Mouse (Mus musculus) activated CD4-positive, CD25-positive, alpha-beta regulatory T cell, adult 4 months (primary cell): ENCODE measurements around the gene Slc22a12. TPM values are rescaled to one million over a fixed set of nuclear protein-coding genes. Genes with fewer than 3 reads are reported as not detected.

Experiments used
- ATAC-seq: one replicate; pipeline ENCODE4 v1.8.0; 2017
- polyA plus RNA-seq, 2 experiments: library from polyadenylated mRNA; unstranded; fragments of 100-300 nt; shearing (Covaris generic); gene quantifications; one replicate each; pipeline ENCODE4 v1.2.1; 2017

Gene Slc22a12
- polyA plus RNA-seq, 2 experiments from 2014 or later: not detected

DNA sequence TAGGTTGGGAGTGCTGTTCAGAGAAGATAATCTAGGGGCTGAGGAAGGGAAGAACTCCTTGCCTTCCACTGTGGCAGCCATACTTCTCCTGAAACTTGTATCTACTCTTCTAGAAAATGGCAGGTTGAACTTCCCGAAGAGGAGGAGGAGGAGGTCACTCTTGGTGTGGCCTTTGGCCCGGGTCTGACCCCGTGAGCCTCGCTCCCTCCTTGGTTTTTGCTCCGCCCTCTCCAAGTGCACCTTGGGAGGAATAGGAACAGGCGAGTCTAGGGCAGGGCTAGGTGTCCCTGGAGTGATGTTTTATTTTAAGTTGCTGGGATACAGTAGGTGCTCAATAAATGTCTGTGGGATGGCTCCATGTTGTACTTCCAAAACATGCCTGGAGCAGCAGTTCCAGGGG is 27.9 kb downstream of the Slc22a12 start:
- ATAC-seq: no peak

DNA sequence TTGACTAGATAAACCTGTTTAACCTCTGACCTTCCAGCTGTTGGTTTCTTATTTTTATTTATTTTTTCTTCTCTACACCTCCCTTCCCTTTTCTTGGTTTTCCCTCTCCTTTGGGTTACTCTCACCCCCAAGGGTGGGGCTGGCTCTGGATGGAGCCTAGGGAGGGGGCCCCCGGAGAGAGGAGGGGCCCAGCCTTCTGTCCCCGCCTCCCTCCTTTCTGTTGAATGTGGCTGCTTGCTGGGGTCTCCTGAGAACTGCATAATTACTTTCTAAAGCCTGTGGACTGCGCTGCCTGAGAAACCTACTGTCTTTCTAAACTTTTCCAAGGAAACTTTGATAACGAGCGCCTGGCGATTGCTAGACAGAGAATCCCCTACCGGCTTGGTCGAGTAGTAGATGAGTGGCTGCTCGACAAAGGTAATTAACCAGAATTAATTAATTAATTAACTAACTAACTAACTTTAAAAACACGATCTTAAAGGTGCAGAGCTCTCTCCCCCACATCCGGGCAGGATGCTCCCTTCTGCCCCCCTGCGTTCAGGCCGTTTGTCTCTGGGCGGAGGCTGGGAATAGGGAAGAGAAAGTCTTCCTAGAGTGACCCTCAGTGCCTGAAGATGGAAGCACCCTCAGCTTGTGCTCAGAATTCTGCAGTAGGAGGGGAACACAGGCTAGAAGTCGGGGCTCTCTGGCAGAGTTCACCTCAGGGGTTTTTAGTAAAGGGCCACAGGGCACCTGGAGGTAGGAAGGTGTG is 29.3 kb downstream of the Slc22a12 start:
- ATAC-seq: no peak

GRCm38 (mm10) chr19:6510546-6510945 is 32.3 kb downstream of the Slc22a12 start:
- ATAC-seq: no peak

DNA sequence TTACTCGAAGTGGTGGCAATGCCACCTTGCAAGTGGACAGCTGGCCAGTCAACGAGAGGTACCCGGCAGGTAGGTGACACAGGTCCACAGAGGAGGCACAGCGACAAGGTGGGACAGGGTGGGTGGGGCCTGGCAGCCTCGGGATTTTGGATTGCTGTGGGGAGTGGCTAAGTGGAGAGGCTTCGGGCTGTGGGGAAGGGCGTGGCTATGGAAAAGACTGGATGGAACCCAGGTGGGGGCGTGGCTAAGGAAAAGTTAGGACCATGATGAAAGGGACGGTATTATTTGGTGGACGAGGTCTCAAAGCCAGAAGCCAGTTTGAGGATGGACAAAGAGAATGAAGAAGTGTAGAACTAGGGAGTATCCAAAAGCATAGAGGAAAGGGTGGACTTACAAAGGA is 33.0 kb downstream of the Slc22a12 start:
- ATAC-seq: no peak

DNA sequence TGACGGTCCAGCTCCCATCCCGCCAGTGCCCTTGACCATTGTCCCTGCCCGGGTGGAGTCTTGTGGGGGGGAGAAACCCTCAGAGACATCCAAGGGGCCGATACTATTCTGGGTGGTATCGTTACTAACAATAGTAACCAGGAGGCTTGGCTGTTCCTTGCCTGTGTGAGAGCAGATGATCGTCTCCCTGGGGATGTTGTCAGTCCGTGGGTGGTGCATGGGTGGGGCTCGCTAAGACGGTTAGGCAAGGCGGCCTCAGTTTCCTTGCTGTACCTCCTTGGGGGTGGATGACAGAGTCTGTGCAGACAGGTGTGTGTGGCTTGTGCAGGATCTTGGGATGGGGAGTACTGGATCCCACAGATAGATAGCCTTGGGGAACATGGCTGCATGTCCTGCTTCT is 35.4 kb downstream of the Slc22a12 start:
- no peak for ATAC-seq

DNA sequence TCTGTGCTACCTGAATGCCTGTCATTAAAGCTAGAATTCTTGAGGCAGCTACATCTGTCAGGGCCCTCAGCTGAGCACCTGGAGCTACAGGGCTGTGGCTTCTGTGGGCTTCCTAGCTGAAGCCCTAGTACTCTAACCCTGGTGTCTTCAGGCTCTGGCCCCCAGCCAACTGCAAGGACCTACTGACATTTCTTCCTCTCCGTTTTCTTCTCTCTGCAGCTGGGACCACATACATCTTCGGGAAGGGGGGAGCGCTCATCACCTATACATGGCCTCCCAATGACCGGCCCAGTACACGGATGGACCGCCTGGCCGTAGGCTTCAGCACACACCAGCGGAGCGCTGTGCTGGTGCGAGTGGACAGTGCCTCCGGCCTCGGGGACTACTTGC is 38.2 kb downstream of the Slc22a12 start:
- ATAC-seq: no peak

DNA sequence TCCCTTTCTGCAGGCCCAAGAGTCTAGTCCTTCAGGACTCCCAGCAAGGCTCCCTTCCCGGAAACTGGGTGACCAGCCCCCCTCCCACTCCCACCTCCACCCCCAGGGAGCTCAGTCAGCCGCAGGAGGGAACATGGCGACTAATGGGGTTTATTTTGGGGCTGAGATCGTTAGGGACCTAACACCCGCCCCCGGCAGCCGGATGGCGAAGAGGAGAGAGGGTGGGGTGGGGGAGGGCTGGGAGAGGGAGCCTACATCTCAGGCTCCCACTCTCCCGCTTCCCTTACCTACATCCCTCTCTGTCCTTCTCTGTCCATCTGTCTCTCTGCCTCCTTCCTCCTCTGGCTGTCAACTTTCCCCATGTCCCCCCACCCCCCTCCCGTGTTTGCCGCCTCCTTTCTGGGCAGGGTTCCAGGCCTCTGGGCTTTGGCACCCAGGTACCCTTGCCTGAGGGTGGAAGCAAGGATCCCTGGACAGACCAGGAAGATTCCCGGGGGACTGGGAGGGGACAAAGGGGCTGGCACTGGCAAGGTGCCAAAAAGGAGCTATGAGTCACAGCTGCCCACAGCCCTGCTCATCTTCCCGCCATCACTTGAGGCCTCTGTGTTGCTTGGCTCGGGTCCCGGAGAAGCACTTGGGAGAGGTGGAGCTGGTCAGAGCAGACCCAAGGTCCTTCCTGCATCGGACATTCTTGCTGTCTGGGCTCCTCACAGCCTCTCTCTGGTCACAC is 38.7 kb downstream of the Slc22a12 start:
- no peak for ATAC-seq

DNA sequence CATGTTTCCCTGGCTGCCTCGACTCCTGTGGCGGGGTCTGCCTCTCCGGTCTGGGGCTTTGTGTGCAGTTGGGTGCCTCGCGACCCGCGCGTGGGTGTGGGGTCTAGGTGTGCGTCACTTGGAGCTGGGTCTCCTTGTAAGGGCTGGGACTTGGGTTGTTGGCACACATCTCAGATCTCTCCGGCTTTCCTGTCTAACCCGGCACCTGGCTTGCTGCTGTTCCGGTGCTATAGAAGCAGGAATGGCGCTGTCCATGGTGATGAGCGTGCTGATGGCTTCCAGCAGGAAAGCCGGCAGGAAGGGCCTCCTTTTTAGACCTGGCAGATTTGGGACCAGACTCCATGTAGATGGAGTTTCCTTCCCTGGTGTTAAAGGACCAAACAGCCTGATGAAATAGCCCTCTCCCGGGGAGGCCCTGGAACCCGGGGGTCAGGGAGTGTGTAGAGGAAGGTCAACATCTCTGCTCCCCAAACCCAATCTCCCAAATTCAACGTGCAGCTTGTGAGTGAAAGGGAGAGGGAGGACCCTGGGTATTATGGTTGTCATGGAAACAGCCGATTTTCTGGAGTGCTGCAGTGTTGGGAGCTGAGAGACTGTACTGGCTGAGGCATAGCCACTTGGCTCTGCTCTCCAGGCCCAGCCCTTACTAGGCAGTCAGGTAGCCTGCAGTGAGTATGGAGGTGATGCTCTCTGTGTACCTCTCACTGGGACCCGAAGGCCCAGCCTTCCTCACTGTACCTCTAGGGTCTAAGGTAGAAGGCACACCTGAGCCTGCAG is 40.1 kb downstream of the Slc22a12 start:
- no peak for ATAC-seq

DNA sequence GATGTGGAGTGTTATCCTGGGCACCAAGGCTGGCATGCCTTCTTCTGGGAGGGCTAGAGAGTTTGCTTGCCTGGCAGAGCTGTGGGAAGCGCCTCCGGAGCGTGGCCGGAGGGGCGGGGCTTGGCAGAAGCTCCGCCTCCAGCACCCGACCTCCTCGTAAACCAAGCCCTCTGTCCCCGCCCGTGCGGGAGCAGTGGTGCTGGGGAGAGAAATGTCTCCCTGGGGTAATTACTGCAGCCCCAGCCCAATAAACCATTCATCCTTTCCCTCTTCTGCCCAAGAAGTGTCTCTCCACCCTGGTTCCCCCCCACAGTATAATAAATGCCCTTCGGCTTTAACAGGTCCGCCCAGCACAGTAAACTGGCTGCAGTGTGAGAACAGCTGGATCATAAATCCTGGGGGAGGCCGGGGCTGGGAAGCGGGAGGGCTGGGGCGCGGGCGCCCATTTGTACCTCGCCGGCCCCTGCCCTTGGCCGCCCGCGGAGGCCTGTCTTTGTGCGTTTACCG is 40.7 kb downstream of the Slc22a12 start:
- ATAC-seq: no peak

- ATAC-seq: no peak
These were observed 42.2 kb downstream of the Slc22a12 start for GRCm38 (mm10) chr19:6500636-6501025.

DNA sequence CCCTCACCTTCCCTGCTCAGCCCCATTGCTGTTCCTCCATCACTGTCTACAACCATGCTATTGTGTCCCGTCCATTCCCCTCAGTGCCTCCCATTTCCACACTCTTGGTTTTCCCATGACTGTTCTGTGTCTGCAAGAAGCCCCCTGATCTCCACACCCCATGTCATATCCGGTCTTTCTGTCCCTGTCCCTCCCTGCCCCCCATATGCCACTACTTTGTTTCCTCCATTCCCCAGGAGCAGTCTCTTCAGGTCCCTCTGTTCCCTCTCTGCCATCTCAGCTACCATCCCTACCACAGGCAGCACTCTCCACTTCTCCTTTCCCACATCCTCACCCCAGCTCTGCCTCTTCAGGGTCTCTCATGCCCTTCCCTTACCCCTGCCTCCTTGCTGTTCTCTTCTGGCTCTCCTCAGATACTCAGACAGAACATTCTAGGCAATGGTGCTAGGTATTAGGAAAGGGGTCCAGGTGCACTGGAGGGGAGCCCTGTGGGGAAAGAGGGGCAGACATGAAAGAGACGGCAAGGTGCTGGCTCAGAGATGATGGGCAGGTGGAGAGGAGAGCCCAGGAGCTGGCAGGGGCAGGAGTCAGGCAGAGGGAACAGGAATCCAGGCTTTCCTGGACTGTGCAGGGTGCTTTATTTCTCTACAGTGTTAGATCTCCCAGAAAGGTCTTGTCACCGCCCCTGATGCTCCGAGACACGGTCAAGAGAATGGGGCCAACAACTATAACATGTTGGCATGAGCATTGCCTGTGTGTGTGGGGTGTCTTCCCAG is 42.8 kb downstream of the Slc22a12 start:
- ATAC-seq: no peak

DNA sequence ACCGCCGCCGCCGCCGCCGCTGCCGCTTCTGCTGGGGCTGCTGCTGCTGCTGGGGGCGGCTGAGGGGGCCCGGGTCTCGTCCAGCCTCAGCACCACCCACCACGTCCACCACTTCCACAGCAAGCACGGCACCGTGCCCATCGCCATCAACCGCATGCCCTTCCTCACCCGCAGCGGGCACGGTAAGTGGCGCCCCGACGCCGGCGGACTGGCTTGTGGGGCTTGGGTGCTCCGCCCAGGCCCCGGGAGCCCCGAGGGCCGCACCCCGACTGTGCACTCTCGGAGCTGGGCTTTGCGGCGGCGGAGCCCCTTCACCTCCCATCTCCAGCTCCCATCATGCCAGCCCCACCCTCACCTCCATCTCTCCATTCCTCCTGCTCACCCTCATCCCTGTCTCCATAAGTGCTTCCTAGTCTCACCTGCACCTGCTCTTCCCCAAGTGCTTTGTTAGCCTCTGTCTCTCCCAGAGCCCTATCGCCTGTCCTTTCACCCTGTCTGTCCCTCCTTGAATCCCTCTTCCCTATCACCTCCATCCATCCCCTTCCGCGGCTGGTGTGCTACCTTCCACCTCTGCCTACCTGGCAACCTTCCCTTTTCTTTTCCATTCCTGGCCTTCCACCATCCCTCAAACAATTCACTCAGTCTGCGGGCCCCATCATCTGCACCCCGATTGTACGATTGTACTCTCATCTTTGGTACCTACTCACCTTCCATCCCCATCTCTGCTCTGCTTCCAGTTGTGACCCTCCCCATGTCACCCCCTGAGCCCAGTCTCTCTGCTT is 44.3 kb downstream of the Slc22a12 start:
- ATAC-seq: no peak

GRCm38 (mm10) chr19:6497803-6498202 is 45.0 kb downstream of the Slc22a12 start:
- ATAC-seq: no peak

GRCm38 (mm10) chr19:6497150-6497801 is 45.6 kb downstream of the Slc22a12 start:
- ATAC-seq: no peak

DNA sequence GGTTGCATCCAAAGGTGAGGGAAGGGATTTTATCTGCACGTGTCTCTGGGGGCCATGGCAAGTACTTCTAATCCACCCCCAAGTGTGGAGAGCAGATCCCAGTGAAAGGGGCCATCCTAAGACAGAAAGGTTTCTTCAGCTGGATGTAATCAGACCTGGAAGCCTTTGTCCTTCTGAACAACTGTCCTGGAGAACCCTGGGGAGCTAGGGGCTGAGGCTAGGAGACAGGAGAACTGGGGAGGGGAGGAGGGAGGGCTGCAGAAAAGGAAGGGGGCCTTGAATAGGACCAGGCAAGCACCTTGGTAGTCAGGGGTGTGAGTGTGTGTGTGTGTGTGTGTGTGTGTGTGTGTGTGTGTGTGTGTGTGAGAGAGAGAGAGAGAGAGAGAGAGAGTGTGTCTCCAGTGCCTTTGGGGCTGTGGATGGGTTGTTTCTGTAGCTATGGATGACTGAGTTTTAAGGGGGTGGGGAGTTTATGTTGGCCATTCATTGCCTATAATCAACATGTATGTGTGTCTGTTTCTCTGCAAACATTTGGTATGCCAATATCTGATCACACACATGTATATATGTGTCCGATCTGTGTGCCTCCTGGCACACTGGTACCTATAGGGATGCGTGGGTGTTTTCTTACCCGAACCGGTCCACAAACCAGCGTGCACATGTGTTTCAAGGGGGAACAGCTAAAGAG is 46.2 kb downstream of the Slc22a12 start:
- no peak for ATAC-seq

GRCm38 (mm10) chr19:6495714-6496113 is 47.1 kb downstream of the Slc22a12 start:
- ATAC-seq: no peak

DNA sequence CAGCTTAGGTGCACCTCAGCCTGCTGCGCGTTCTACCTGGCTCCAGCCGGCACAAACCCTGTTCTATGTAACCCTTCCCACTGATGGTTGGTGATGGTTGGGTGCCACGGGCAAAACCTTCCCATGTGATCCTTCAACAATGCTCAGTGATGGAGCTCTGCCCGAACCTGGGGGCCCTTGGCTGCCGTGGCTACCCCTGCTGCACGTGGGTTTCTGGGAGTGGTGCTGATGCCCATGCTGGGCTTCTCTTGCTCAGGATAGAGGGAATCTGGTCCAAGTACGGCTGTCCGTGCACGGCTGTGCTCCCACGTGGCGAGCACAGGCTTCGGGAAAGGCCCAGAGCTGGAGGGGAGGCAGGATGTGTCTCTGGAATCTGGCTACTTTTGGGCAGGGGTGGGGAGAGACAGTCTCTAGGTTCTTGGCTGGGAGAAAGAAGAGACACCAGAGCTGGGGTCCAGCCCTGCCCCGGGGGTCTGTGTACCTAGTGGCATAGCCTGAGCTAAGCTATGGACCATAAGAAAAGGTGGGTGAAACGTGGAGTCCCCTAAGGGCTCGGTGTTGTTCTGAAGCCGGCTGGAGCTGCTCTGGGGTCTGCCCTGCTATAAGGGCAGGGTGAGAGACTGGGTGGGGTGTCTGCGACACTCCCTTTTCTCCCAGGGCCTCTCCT is 48.2 kb downstream of the Slc22a12 start:
- no peak for ATAC-seq

DNA sequence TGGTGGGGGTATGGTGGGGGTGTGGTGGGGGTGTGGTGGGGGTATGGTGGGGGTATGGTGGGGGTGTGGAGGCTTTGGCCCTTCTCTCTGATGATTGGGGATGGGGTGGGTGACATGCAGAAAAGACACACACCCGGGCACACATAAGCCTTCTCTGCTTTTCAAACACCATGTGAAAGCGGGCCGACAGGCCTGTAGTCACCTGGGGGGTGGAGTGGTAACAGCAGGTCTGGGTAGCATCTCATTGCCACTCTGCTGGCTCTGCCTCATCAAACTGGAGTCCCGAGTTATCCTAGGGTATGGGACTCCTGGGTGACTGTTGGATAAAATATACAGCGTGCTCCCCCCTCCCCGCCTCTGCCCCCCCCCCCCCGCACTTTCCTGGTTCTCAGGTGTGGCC is 48.8 kb downstream of the Slc22a12 start:
- no peak for ATAC-seq

DNA sequence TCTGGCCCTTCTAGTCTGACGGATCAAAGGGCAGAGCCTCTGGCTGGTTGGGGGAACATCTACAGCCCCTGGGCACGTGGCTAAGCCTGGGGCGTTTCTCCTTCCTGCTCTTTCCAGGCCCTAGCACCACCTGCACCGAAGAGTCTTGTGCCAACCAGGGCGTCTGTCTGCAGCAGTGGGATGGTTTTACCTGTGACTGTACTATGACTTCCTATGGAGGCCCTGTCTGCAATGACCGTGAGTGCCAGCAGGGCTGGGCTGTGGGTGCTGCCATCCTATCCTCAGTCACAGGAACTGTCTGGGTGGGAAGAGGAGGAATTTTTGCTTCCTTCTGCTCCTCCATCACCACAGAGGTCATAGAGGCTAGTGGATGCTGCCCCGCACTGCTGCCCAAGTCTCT is 49.6 kb downstream of the Slc22a12 start:
- no peak for ATAC-seq

DNA sequence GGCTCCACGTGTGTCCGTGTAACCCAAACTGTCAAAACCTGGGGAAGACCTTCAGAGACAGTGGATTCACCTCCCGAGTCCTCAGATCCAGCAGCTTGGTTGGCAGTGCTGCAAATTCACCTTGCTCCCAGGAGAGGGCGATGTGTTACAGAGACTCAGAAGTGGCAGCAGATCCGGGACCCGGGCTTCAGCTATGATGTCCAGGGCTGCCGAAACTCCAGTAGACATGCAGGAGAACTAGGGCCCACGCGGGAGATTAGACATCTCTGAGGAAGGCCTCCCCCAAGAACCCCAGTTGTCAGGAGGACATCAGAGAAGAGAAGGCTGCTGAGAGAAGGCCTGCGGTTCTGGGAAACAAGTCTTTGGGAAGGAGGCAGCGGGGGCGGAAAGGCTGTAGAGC is 50.7 kb downstream of the Slc22a12 start:
- ATAC-seq: no peak
